Mouse (Mus musculus) CH12.LX (cell line): ENCODE data around the gene Dlgap1. TPM values are rescaled to one million over a fixed set of nuclear protein-coding genes. Genes with fewer than 3 reads are reported as not detected.

Experiments used
- DNase-seq: peaks from one replicate; pipeline ENCODE4 v3.0.0-alpha.2; 2013; ENCODE audit errors: extremely low read depth
- H3K27ac ChIP-seq: 2 replicates; pipeline ENCODE4 v1.5.1; 2012; ENCODE audit warnings: low read depth, mild to moderate bottlenecking, control low read depth, moderate library complexity; ENCODE audit not compliant: insufficient read depth
- H3K27me3 ChIP-seq: replicated peaks from 2 replicates; pipeline ENCODE3; 2012; ENCODE audit warnings: inconsistent platforms
- H3K36me3 ChIP-seq, 2 experiments: replicated peaks in 1 of 2; 2 replicates each; pipeline versions ENCODE3 to v1.6.1; 2012; ENCODE audit warnings: inconsistent platforms in 1 of 2, low read length in 1 of 2, mild to moderate bottlenecking in 1 of 2, mixed read lengths in 1 of 2, moderate library complexity in 1 of 2; ENCODE audit not compliant: control insufficient read depth in 1 of 2, insufficient read depth in 1 of 2
- H3K4me1 ChIP-seq, 2 experiments: 2 replicates each; pipeline ENCODE4 v1.6.1; 2012; ENCODE audit warnings: inconsistent platforms in 1 of 2, moderate library complexity in 1 of 2; ENCODE audit not compliant: insufficient read depth in 2 of 2, control insufficient read depth in 1 of 2
- H3K4me2 ChIP-seq: 2 replicates; pipeline ENCODE4 v1.6.1; 2012; ENCODE audit warnings: low read depth, mild to moderate bottlenecking, control low read depth; ENCODE audit not compliant: poor library complexity, insufficient read depth, severe bottlenecking
- H3K4me3 ChIP-seq, 3 experiments: fragments of 150-350 bp in 1 of 3; sonication (generic) in 1 of 3; replicated peaks in 1 of 3; 2 replicates each; pipeline versions ENCODE3 to v1.5.1; 2011 to 2012; ENCODE audit warnings: low read depth in 2 of 3, low read length in 2 of 3, mild to moderate bottlenecking in 2 of 3, moderate library complexity in 2 of 3, control low read depth in 1 of 3, improper control_type of control experiment in 1 of 3, inconsistent platforms in 1 of 3, mixed read lengths in 1 of 3; ENCODE audit not compliant: poor library complexity in 1 of 3
- H3K79me2 ChIP-seq: replicated peaks from 2 replicates; pipeline ENCODE4 v1.6.1; 2012; ENCODE audit warnings: mild to moderate bottlenecking, moderate library complexity; ENCODE audit not compliant: control insufficient read depth, poor library complexity, insufficient read depth, severe bottlenecking; ENCODE audit errors: extremely low read depth
- H3K9ac ChIP-seq: 2 replicates; pipeline ENCODE4 v1.6.1; 2012; ENCODE audit warnings: low read depth, mild to moderate bottlenecking, control low read depth, moderate library complexity; ENCODE audit not compliant: insufficient read depth
- H3K9me3 ChIP-seq: replicated peaks from 2 replicates; pipeline ENCODE3; 2012; ENCODE audit warnings: low read length, inconsistent platforms, mixed read lengths
- CHD1 ChIP-seq: IDR thresholded peaks from 2 replicates; pipeline ENCODE4 v1.6.1; 2012; ENCODE audit warnings: low read depth, low read length, improper control_type of control experiment, inconsistent platforms
- CHD2 ChIP-seq: IDR thresholded peaks from 2 replicates; pipeline ENCODE4 v1.6.1; 2011; ENCODE audit warnings: low read length, improper control_type of control experiment
- ELF1 ChIP-seq: IDR thresholded peaks from 2 replicates; pipeline ENCODE4 v1.6.1; 2014; ENCODE audit warnings: low read depth, mild to moderate bottlenecking, inconsistent platforms, low read length, improper control_type of control experiment
- EP300 ChIP-seq: IDR thresholded peaks from 2 replicates; pipeline ENCODE4 v1.6.1; 2011; ENCODE audit warnings: low read length, improper control_type of control experiment
- HCFC1 ChIP-seq: IDR thresholded peaks from 2 replicates; pipeline ENCODE4 v1.6.1; 2012; ENCODE audit warnings: low read depth, mild to moderate bottlenecking, inconsistent platforms, low read length, improper control_type of control experiment
- IRF4 ChIP-seq: IDR thresholded peaks from 2 replicates; pipeline ENCODE4 v1.6.1; 2014; ENCODE audit warnings: low read depth, mild to moderate bottlenecking, inconsistent platforms, low read length, improper control_type of control experiment
- KAT2A ChIP-seq: IDR thresholded peaks from 2 replicates; pipeline ENCODE4 v1.6.1; 2012; ENCODE audit warnings: low read length, improper control_type of control experiment, inconsistent platforms; ENCODE audit not compliant: insufficient replicate concordance
- MAZ ChIP-seq: IDR thresholded peaks from 2 replicates; pipeline ENCODE4 v1.6.1; 2012; ENCODE audit warnings: low read depth, mild to moderate bottlenecking, inconsistent platforms, low read length, improper control_type of control experiment, moderate library complexity
- NELFE ChIP-seq: IDR thresholded peaks from 2 replicates; pipeline ENCODE4 v1.6.1; 2011; ENCODE audit warnings: low read depth, low read length, improper control_type of control experiment
- POLR2AphosphoS2 ChIP-seq: IDR thresholded peaks from 2 replicates; pipeline ENCODE4 v1.6.1; 2011; ENCODE audit warnings: low read depth, low read length, improper control_type of control experiment
- RAD21 ChIP-seq: IDR thresholded peaks from 2 replicates; pipeline ENCODE4 v1.6.1; 2011; ENCODE audit warnings: low read depth, mild to moderate bottlenecking, low read length, improper control_type of control experiment, moderate library complexity
- SIN3A ChIP-seq: IDR thresholded peaks from 2 replicates; pipeline ENCODE4 v1.6.1; 2012; ENCODE audit warnings: low read length, improper control_type of control experiment, inconsistent platforms
- USF1 ChIP-seq: IDR thresholded peaks from 2 replicates; pipeline ENCODE4 v1.6.1; 2014; ENCODE audit warnings: low read depth, mild to moderate bottlenecking, inconsistent platforms, low read length, improper control_type of control experiment
- ZC3H11A ChIP-seq: IDR thresholded peaks from 2 replicates; pipeline ENCODE4 v1.6.1; 2012; ENCODE audit warnings: low read depth, mild to moderate bottlenecking, inconsistent platforms, low read length, improper control_type of control experiment
- dilution Hi-C: fragments of 300-500 bp; cut with MboI; formaldehyde crosslinking; loops from 2 replicates; pipeline ENCODE4 v1.14.3; 2020; ENCODE audit warnings: low sequenced_read_pairs; ENCODE audit not compliant: extremely low pct_unique_long_range_greater_than_20kb, extremely low pct_ligation_motif_present
- in situ Hi-C: fragments of 300-500 bp; cut with MboI; formaldehyde crosslinking; loops from 3 replicates; pipeline ENCODE4 v1.14.3; 2019; ENCODE audit warnings: low sequenced_read_pairs, low pct_ligation_motif_present, low pct_unique_long_range_greater_than_20kb, mixed read lengths
- polyA plus RNA-seq: library from polyadenylated mRNA; unstranded; fragments of >175 nt; gene quantifications from 2 replicates; pipeline ENCODE4 v1.2.1, GENCODE M21; 2012; ENCODE audit warnings: low read depth; ENCODE audit not compliant: insufficient read length
- total RNA-seq, 2 experiments: library from RNA; depleted of rRNA; stranded (reverse); fragments of 300-350 nt in 1 of 2; fragments of >200 nt in 1 of 2; gene quantifications; 2 replicates each; pipeline ENCODE4 v1.2.3; 2012 to 2014

Dlgap1 gene
- total and polyA plus RNA-seq, 3 experiments, result 0.51 to 2.7 (median 1.2) TPM

DNA sequence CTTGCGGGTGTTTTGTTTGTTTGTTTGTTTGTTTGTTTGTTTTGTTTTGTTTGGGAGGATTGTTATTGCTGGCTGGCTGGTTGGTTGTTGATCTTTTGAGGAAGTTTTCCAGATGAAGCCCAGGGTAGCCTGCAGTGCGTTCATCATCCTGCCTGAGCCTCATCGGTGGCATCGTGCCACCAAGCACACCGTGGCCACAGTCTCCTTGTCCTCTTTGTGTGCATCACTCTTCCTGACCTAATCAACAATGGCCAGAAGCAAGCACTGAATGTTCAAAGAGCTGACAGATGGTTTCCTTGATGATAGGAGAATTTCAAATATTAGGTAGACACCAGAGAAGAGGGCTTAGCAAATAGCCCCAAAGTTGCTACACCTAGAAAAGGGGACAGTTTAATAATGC, 336.1 kb downstream of the Dlgap1 start:
- Histone ChIP-seq H3K9me3 (peaks cover 43% of the 10 kb centered on the region), H3K36me3 (no peaks in the 10 kb centered on the region), H3K4me2 (no peak overlapping the region), H3K9ac (no peak overlapping the region), H3K4me1 (no peaks in the 10 kb centered on the region), H3K4me3 (no peak overlapping the region), H3K27me3 (no peaks in the 10 kb centered on the region), H3K79me2 (no peaks in the 10 kb centered on the region), H3K27ac (no peak overlapping the region)
- DNase-seq, result no peak
- TF ChIP-seq IRF4 (no peak), HCFC1 (no peak), ELF1 (no peak), SIN3A (no peak), MAZ (no peak), KAT2A (no peak), RAD21 (no peak)
- dilution Hi-C loops, result no loop called here
- in situ Hi-C loops, result no loop called here

- in situ Hi-C loops (no loop called here), dilution Hi-C loops (no loop called here)
- TF ChIP-seq NELFE (no peak), EP300 (no peak), ZC3H11A (no peak), MAZ (no peak)
Observed at GRCm38 (mm10) chr17:70307418-70308176, 338.7 kb downstream of the Dlgap1 start.

GRCm38 (mm10) chr17:70308364-70309231, 339.7 kb downstream of the Dlgap1 start:
- Histone ChIP-seq H3K9ac (no peak overlapping the region), H3K9me3 (peaks cover 30% of the 10 kb centered on the region), H3K4me1 (no peaks in the 10 kb centered on the region), H3K4me3 (no peak overlapping the region), H3K36me3 (no peaks in the 10 kb centered on the region), H3K79me2 (no peaks in the 10 kb centered on the region), H3K4me2 (no peak overlapping the region), H3K27me3 (no peaks in the 10 kb centered on the region), H3K27ac (no peak overlapping the region)
- DNase-seq, result no peak
- dilution Hi-C loops, result no loop called here
- no peak for TF ChIP-seq CHD2
- no peak for TF ChIP-seq POLR2AphosphoS2
- no peak for TF ChIP-seq USF1
- TF ChIP-seq CHD1, result no peak
- TF ChIP-seq ELF1, result no peak
- in situ Hi-C loops, result no loop called here

More at GRCm38 (mm10) chr17:70307418-70308176, 338.7 kb downstream of the Dlgap1 start:
- H3K9ac ChIP-seq, result no peak overlapping the region
- H3K4me1 ChIP-seq, result no peaks in the 10 kb centered on the region
- H3K36me3 ChIP-seq, result no peaks in the 10 kb centered on the region
- H3K79me2 ChIP-seq, result no peaks in the 10 kb centered on the region
- H3K27me3 ChIP-seq, result no peaks in the 10 kb centered on the region
- H3K27ac ChIP-seq, result no peak overlapping the region
- no peak overlapping the region for H3K4me2 ChIP-seq
- DNase-seq, result no peak
- H3K9me3 ChIP-seq, result peaks cover 35% of the 10 kb centered on the region
- no peak overlapping the region for H3K4me3 ChIP-seq
